Mouse (Mus musculus) G1E (cell line): ENCODE data around the gene Lamtor2.

Source experiments
- CTCF ChIP-seq: IDR thresholded peaks from 2 replicates; pipeline ENCODE4 v1.5.1; 2012; ENCODE audit warnings: low read depth, low read length, inconsistent platforms, mixed read lengths
- GATA2 ChIP-seq: IDR thresholded peaks from 2 replicates; pipeline ENCODE4 v1.6.1; 2012; ENCODE audit warnings: low read depth, low read length, inconsistent platforms, borderline replicate concordance
- TAL1 ChIP-seq: conservative IDR thresholded peaks from 2 replicates; pipeline ENCODE4 v1.6.1; 2012; ENCODE audit warnings: low read depth, low read length, inconsistent platforms, mixed read lengths

DNA sequence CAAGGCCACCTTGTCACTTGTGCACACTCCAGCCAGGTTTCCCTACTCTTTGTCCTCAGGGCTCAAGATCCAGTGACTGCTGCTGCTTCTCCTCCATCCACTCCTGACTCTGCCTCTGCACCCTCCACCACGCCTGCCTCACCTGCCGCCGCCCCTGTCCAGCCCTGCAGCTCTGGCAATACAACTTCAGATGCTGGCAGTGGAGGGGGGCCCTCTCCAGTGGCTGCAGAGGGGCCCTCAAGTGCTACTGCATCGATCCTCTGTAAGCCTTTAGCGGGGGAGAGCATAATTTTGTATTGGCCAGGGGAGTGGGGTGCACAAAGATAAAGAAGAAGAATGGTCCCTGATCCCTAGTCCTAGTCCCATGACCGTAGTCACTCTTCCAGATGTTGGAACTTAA is 2.9 kb upstream of the Lamtor2 start:
- no peak for TF ChIP-seq CTCF
- TF ChIP-seq GATA2 = no peak
- TF ChIP-seq TAL1 = no peak
